27 mouse cellular contexts compared by ENCODE assay signal in genomic region chr12:112348116-112348515, GRCm38 (mm10).
"Had no signal": no experiment of that assay in that cellular context is flagged by ENCODE, and none has a peak within 500 bp of the region (broad histone marks: within the 10 kb centered on the region; RNA-seq: fewer than 3 reads in every experiment).

No protein-coding gene starts in this region.

- ATAC-seq: forebrain, embryonic 13.5 days; forebrain, embryonic 14.5 days; forebrain, embryonic 15.5 days; forebrain, postnatal 0 days had no signal

- DNase-seq: cerebellum, postnatal 14 days; cerebellum, postnatal 25 days; cerebellum, postnatal 36 days; embryo, embryonic 11 days; forebrain, postnatal 0 days; gastrocnemius, adult 2 months; gastrocnemius, postnatal 10 days; gastrocnemius, postnatal 14 days; gastrocnemius, postnatal 25 days; gastrocnemius, postnatal 36 days; heart, adult 11 months; heart, adult 18-20 months; heart, adult 2 months had no signal

- H3K9ac ChIP-seq: embryonic facial prominence, embryonic 12.5 days; embryonic facial prominence, embryonic 13.5 days; embryonic facial prominence, embryonic 15.5 days; forebrain, embryonic 12.5 days; forebrain, embryonic 13.5 days; forebrain, embryonic 15.5 days; forebrain, postnatal 0 days; heart, embryonic 12.5 days; heart, embryonic 13.5 days had no signal

- H3K9me3 ChIP-seq: embryonic facial prominence, embryonic 12.5 days; embryonic facial prominence, embryonic 13.5 days; embryonic facial prominence, embryonic 15.5 days; forebrain, embryonic 13.5 days; forebrain, embryonic 15.5 days; heart, embryonic 10.5 days had no signal

- H3K36me3 ChIP-seq: embryonic facial prominence, embryonic 10.5 days; embryonic facial prominence, embryonic 12.5 days; embryonic facial prominence, embryonic 13.5 days; embryonic facial prominence, embryonic 15.5 days; forebrain, embryonic 10.5 days; forebrain, embryonic 12.5 days; forebrain, embryonic 15.5 days; heart, embryonic 10.5 days; heart, embryonic 12.5 days; heart, embryonic 13.5 days had no signal

- H3K27ac ChIP-seq: embryonic facial prominence, embryonic 10.5 days; embryonic facial prominence, embryonic 12.5 days; embryonic facial prominence, embryonic 13.5 days; embryonic facial prominence, embryonic 15.5 days; forebrain, embryonic 10.5 days; forebrain, embryonic 12.5 days; forebrain, embryonic 13.5 days; forebrain, embryonic 15.5 days; gastrocnemius, adult 2 months; heart, adult 2 months; heart, embryonic 10.5 days; heart, embryonic 13.5 days had no signal

- H3K4me3 ChIP-seq: embryonic facial prominence, embryonic 10.5 days; embryonic facial prominence, embryonic 12.5 days; embryonic facial prominence, embryonic 13.5 days; embryonic facial prominence, embryonic 15.5 days; erythroblast, embryonic 14.5 days; forebrain, embryonic 10.5 days; forebrain, embryonic 12.5 days; forebrain, embryonic 13.5 days; forebrain, embryonic 15.5 days; gastrocnemius, adult 2 months; heart, adult 2 months; heart, embryonic 10.5 days; heart, embryonic 12.5 days; heart, embryonic 13.5 days had no signal

- H3K4me2 ChIP-seq: embryonic facial prominence, embryonic 12.5 days; embryonic facial prominence, embryonic 13.5 days; embryonic facial prominence, embryonic 15.5 days; forebrain, embryonic 12.5 days; forebrain, embryonic 13.5 days; forebrain, embryonic 15.5 days; heart, embryonic 11.5 days; heart, embryonic 12.5 days; heart, embryonic 13.5 days had no signal

- H3K27me3 ChIP-seq: embryonic facial prominence, embryonic 12.5 days; embryonic facial prominence, embryonic 13.5 days; embryonic facial prominence, embryonic 15.5 days; forebrain, embryonic 12.5 days; forebrain, embryonic 13.5 days; forebrain, embryonic 15.5 days; heart, embryonic 12.5 days had no signal
